Mouse (Mus musculus) forebrain, postnatal 0 days (tissue): ENCODE measurements around the gene Hsbp1. TPM values are rescaled to one million over a fixed set of nuclear protein-coding genes. Genes with fewer than 3 reads are reported as not detected.
"Not testable (repeated sequence)": the region's sequence is repeated elsewhere in the genome, so short reads cannot be mapped to it uniquely, and the experiment has no call there.

Source experiments
- ATAC-seq: fragments of 200-750 bp; cut with Nextera tagmentation; 2 replicates; pipeline ENCODE4 v1.8.0; 2017; ENCODE audit warnings: mild to moderate bottlenecking, moderate library complexity
- DNase-seq: peaks from one replicate; pipeline ENCODE4 v3.0.0-alpha.2; 2015
- H3K27ac ChIP-seq: fragments of 300-500 bp; sonication (generic); 2 replicates; pipeline ENCODE4 v1.5.1; 2014; ENCODE audit warnings: low read depth, mild to moderate bottlenecking, antibody characterized with exemption, low read length, moderate library complexity, mixed read lengths
- H3K27me3 ChIP-seq: fragments of 300-500 bp; sonication (generic); 2 replicates; pipeline ENCODE4 v1.6.1; 2014; ENCODE audit warnings: mild to moderate bottlenecking, low read length, mixed read lengths; ENCODE audit not compliant: insufficient read depth
- H3K36me3 ChIP-seq: fragments of 300-500 bp; sonication (generic); 2 replicates; pipeline ENCODE4 v1.6.1; 2014; ENCODE audit warnings: mild to moderate bottlenecking, moderate library complexity; ENCODE audit not compliant: insufficient read depth
- H3K4me1 ChIP-seq: fragments of 300-500 bp; sonication (generic); 2 replicates; pipeline ENCODE4 v1.6.1; 2014; ENCODE audit warnings: antibody characterized with exemption; ENCODE audit not compliant: insufficient read depth
- H3K4me2 ChIP-seq: fragments of 300-500 bp; sonication (generic); 2 replicates; pipeline ENCODE4 v1.6.1; 2014; ENCODE audit warnings: low read depth, mild to moderate bottlenecking, moderate library complexity
- H3K4me3 ChIP-seq: fragments of 300-500 bp; sonication (generic); 2 replicates; pipeline ENCODE4 v1.5.1; 2014; ENCODE audit warnings: low read depth, low read length, mixed read lengths
- H3K9ac ChIP-seq: fragments of 300-500 bp; sonication (generic); 2 replicates; pipeline ENCODE4 v1.6.1; 2014; ENCODE audit warnings: mild to moderate bottlenecking
- H3K9me3 ChIP-seq: fragments of 300-500 bp; sonication (generic); 2 replicates; pipeline ENCODE4 v1.6.1; 2016; ENCODE audit warnings: low read length
- CTCF ChIP-seq: sonication (generic); IDR thresholded peaks from 2 replicates; pipeline ENCODE4 v1.5.1; 2016; ENCODE audit warnings: antibody characterized with exemption, control low read depth, low read depth
- WGBS: fragments of 180-500 bp; shearing (Covaris S2); extraction: QIAGEN DNeasy Blood & Tissue Kit; methylation state at CpG from one replicate; pipeline ENCODE4 v1.1.7; 2014; 5-methylcytosine and 5-hydroxymethylcytosine counted together
- polyA plus RNA-seq: library from polyadenylated mRNA; unstranded; fragments of >200 nt; fragmentation: Nextera tagmentation; extraction: Ambion mirVana; gene quantifications from 2 replicates; pipeline ENCODE4 v1.2.1, GENCODE M21; 2015
- total RNA-seq: library from RNA; depleted of rRNA; stranded (reverse); fragments of >200 nt; gene quantifications from 2 replicates; pipeline ENCODE4 v1.2.3, GENCODE M21; 2014; rRNA removed

Gene Hsbp1
- total RNA-seq = 390 and 481 TPM in 2 replicates
- 972 and 1,071 TPM in 2 replicates for polyA plus RNA-seq

DNA sequence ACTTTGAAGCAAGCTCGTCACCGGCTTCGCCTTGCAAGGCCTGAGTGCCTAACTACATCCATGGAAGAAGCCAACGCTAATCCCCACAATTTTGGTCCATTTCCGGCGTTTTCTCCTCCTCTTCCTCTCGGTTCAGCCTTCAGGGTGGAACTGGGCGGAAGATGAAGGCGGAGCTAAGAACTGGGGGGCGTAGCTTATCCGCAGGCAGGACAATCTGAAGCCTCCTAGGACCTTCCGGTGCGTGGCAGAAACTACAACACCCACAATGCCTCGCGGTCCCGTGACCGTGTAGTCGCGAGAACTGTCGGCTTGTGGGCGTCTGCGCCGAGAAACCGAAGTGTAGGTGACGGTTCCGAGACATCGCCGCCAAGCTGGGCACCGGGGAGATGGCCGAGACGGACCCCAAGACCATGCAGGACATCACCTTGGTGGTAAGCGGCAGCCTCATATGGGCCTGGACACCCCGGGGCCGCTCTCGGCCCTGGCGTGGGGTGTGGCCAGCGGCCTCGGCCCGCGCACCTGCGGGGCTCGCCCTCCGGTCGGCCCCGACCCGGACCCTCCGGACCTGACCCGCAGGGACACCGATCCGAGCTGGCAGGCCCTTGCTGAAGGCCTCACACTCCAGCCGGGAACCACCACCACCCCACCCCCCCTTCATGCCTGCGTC lies at the start of gene Hsbp1:
TSS of gene Hsbp1 (plus strand) at position 299 of the 667 bp plus-strand sequence.
- ATAC-seq = peak; percentile 99
- peak within 1 kb of the TSS; percentile 96 for H3K9ac ChIP-seq
- H3K36me3 ChIP-seq = peaks cover 30% of the 10 kb centered on the region
- 0 out of 2 replicates have a peak, but pooled peaks have one; percentile 1 for TF ChIP-seq CTCF
- peak within 1 kb of the TSS; percentile 70 for H3K4me2 ChIP-seq
- peak within 1 kb of the TSS; percentile 94 for H3K4me3 ChIP-seq
- 3% methylated on average over 52 of the region's 52 CpGs for WGBS
- H3K9me3 ChIP-seq = no peaks in the 10 kb centered on the region
- DNase-seq = peak; percentile 98
- H3K27ac ChIP-seq = peak within 1 kb of the TSS; percentile 73
- H3K27me3 ChIP-seq = no peaks in the 10 kb centered on the region
- H3K4me1 ChIP-seq = peaks cover 9% of the 10 kb centered on the region

DNA sequence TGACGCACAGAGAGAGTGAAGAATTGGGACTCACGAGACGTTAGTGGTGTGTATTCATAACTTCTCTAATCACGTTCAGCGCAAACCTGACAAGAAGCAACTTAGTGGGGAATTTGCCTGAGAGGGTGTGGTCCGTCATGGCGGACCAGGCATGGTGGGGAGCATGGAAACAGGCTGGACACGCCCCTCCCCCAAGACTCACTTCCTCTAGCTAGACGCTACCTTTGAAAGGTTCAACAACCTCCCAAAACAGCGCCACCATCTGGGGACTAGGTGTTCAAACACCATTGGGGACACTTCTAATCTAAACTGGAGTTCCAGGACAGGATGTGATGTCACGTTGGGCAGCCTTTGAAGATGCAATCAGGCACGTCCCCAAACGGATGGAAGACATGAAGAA lies 48.8 kb upstream of the Hsbp1 start:
- Histone ChIP-seq H3K9me3 (no peaks in the 10 kb centered on the region), H3K4me3 (no peak overlapping the region), H3K4me2 (no peak overlapping the region), H3K9ac (no peak overlapping the region), H3K4me1 (no peaks in the 10 kb centered on the region), H3K27ac (no peak overlapping the region), H3K27me3 (no peaks in the 10 kb centered on the region), H3K36me3 (no peaks in the 10 kb centered on the region)
- DNase-seq (no peak), ATAC-seq (no peak)
- peak; percentile 31 for TF ChIP-seq CTCF
- WGBS = 80% methylated on average over 13 of the region's 13 CpGs

DNA sequence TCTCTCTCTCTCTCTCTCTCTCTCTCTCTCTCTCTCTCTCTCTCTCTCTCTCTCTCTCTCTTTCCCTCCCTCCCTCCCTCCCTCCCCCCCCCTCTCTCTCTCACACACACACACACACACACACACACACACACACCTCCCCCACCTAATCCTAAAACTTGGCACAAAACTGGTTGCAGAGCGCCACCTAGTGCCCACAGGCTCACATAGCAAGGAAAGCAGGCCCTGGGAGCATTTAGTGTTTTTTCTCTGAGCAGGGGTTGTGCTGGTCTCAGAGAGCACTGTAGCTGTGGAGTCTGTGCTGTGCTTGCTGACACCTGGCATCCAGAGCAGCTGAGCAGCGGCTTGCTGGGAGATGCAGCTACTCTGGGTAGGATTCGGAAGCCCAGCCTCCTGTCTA lies 46.5 kb upstream of the Hsbp1 start:
- H3K27me3 ChIP-seq, ATAC-seq, H3K4me2 ChIP-seq, H3K9ac ChIP-seq, H3K4me1 ChIP-seq, H3K9me3 ChIP-seq, H3K4me3 ChIP-seq, H3K27ac ChIP-seq, H3K36me3 ChIP-seq: not testable (repeated sequence)
- TF ChIP-seq CTCF = peak; percentile 82
- WGBS = 23% methylated on average over 3 of the region's 3 CpGs
- peak; percentile 76 for DNase-seq

DNA sequence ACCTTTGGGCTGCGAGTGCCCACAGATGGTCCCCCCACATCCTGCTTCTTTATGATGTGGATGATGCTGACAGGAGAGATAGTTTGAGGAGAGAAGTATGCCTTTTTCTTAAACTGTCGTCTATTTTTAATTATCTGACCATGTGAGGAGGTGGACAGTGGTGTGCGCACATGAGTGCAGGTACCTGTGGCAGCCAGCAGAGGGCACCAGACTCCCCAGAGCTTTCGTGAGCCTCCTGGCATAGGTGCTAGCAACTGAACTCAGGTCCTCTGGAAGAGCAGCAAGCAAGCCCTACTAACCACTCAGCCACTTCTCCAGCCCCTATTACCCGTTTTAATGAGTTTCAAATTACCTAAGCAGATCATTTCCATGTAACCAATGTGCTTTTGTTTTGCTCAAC lies 44.0 kb upstream of the Hsbp1 start:
- H3K27me3 ChIP-seq = no peaks in the 10 kb centered on the region
- H3K27ac ChIP-seq = no peak overlapping the region
- H3K9ac ChIP-seq = no peak overlapping the region
- H3K4me1 ChIP-seq = no peaks in the 10 kb centered on the region
- no peaks in the 10 kb centered on the region for H3K36me3 ChIP-seq
- H3K4me3 ChIP-seq = no peak overlapping the region
- peak; percentile 19; the same call in 1 of the 2 replicates for TF ChIP-seq CTCF
- WGBS = 82% methylated on average over 5 of the region's 5 CpGs
- H3K4me2 ChIP-seq = no peak overlapping the region
- DNase-seq (no peak), ATAC-seq (no peak)
- H3K9me3 ChIP-seq = no peaks in the 10 kb centered on the region

DNA sequence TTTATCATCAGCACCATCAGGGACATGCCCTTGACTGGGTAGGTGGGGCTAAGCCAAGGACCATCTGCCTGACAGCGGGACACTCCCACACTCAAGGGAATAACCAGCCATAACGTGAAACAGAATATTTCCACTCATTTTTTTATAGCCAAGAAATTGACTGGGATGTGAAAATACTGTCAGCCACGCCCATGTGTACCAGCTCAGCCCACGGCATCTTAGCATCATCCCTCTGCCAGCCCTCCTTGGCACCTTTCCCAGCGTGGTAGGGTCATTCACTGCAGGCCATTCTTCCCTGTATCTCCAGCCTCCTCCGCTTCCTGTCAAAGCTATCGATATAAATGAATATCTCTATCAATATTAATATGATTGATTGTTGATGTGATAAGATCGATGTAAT lies 40.1 kb upstream of the Hsbp1 start:
- ATAC-seq (no peak), DNase-seq (no peak)
- no peak for TF ChIP-seq CTCF
- Histone ChIP-seq H3K9ac (no peak overlapping the region), H3K36me3 (no peaks in the 10 kb centered on the region), H3K27me3 (no peaks in the 10 kb centered on the region), H3K4me2 (no peak overlapping the region), H3K27ac (no peak overlapping the region), H3K4me3 (no peak overlapping the region), H3K4me1 (no peaks in the 10 kb centered on the region), H3K9me3 (no peaks in the 10 kb centered on the region)
- WGBS = 72% methylated on average over 8 of the region's 8 CpGs

DNA sequence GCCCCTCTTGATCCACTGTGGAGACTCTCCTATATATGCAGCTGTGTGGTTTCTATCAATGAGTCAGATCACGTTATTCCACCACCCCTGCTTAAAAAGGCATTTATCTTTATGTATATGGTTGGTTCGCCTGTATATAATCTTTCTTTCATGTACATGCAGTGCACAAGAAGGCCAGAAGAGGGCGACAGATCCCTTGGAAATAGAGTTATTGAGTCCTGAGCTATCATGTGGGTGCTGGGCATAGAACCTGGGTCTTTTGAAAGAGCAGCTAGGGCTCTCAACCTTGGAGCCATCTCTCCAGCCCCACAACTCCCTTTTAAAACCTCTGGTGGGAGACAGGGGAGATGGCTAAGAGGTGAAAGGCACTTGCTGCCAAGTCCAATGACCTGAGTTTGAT lies 32.9 kb upstream of the Hsbp1 start:
- H3K9ac ChIP-seq = no peak overlapping the region
- DNase-seq = peak; percentile 20
- no peak overlapping the region for H3K4me3 ChIP-seq
- no peaks in the 10 kb centered on the region for H3K27me3 ChIP-seq
- no peaks in the 10 kb centered on the region for H3K4me1 ChIP-seq
- no peak overlapping the region for H3K4me2 ChIP-seq
- no peaks in the 10 kb centered on the region for H3K9me3 ChIP-seq
- TF ChIP-seq CTCF = peak; percentile 56
- H3K36me3 ChIP-seq = no peaks in the 10 kb centered on the region
- WGBS = 33% methylated on average over 3 of the region's 3 CpGs
- ATAC-seq = no peak
- no peak overlapping the region for H3K27ac ChIP-seq

DNA sequence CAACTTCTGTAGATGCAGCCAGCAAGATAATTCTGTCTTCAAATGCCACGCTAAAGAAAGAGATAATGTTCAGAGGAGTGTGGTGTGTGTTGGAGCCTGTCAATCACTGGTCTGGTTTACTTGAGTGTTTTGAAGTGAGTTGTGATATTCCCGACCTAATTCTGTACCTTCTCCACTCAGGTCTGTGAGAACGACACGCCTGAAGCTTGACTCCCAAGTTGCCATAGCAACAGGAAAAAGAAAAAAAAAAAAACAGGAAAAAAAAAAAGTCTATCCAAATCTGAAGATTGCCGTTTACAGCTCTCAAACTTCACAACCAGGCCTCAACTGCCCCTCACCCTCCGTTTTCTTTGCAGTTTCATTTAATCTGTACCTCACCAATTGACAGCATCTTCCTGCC lies 21.1 kb upstream of the Hsbp1 start:
- no peak overlapping the region for H3K9ac ChIP-seq
- no peak overlapping the region for H3K4me2 ChIP-seq
- H3K4me3 ChIP-seq = no peak overlapping the region
- ATAC-seq (peak; percentile 53), DNase-seq (peak; percentile 42)
- H3K27me3 ChIP-seq = no peaks in the 10 kb centered on the region
- no peaks in the 10 kb centered on the region for H3K36me3 ChIP-seq
- H3K4me1 ChIP-seq = no peaks in the 10 kb centered on the region
- no peaks in the 10 kb centered on the region for H3K9me3 ChIP-seq
- WGBS = 38% methylated on average over 6 of the region's 6 CpGs
- H3K27ac ChIP-seq = no peak overlapping the region
- no peak for TF ChIP-seq CTCF
